In genomic region chr19:37550101-37551039, GRCm38 (mm10) we compare ENCODE assay signal across 8 mouse cellular contexts. TPM values are rescaled to one million over a fixed set of nuclear protein-coding genes. Genes with fewer than 3 reads are reported as not detected.
DNase-seq lines count a peak whose midpoint lies in the region; ATAC-seq lines count a peak whose summit lies in the region.

Gene Exoc6, plus strand, starts transcription at chr19:37550418.

- peak within 1 kb of the TSS; percentile 84 for H3K4me3 ChIP-seq in embryonic facial prominence, embryonic 11.5 days (ENCODE audit: low read depth, low read length)
- peak within 1 kb of the TSS; percentile 75 for H3K4me3 ChIP-seq in limb, embryonic 12.5 days (replicated peaks)
- H3K4me3 ChIP-seq in midbrain, embryonic 14.5 days (replicated peaks; ENCODE audit: low read depth, low read length) = peak within 1 kb of the TSS; percentile 83

- H3K27me3 ChIP-seq in embryonic facial prominence, embryonic 11.5 days (ENCODE audit: control insufficient read depth, insufficient read depth, low read length) = no peaks in the 10 kb centered on the region
- H3K27me3 ChIP-seq in limb, embryonic 12.5 days = peaks cover 29% of the 10 kb centered on the region
- H3K27me3 ChIP-seq in midbrain, embryonic 14.5 days (ENCODE audit: control insufficient read depth, insufficient read depth, low read length) = peaks cover 14% of the 10 kb centered on the region

- peak within 1 kb of the TSS; percentile 77 for H3K9ac ChIP-seq in embryonic facial prominence, embryonic 11.5 days (replicated peaks; ENCODE audit: low read length)
- H3K9ac ChIP-seq in limb, embryonic 12.5 days (replicated peaks) = peak within 1 kb of the TSS; percentile 63
- H3K9ac ChIP-seq in midbrain, embryonic 14.5 days (replicated peaks; ENCODE audit: low read length) = peak within 1 kb of the TSS; percentile 77

- peak within 1 kb of the TSS; percentile 97 for H3K4me2 ChIP-seq in embryonic facial prominence, embryonic 11.5 days (ENCODE audit: low read depth, low read length)
- H3K4me2 ChIP-seq in limb, embryonic 12.5 days = peak within 1 kb of the TSS; percentile 98
- peak within 1 kb of the TSS; percentile 91 for H3K4me2 ChIP-seq in midbrain, embryonic 14.5 days (ENCODE audit: low read length)

- under 1% methylated on average over 65 of the region's 89 CpGs for WGBS in embryonic facial prominence, embryonic 11.5 days
- WGBS in limb, embryonic 12.5 days = under 1% methylated on average over 83 of the region's 89 CpGs
- WGBS in midbrain, embryonic 14.5 days = 1% methylated on average over 84 of the region's 89 CpGs

- ATAC-seq in embryonic facial prominence, embryonic 11.5 days (replicated peaks; ENCODE audit: insufficient number of reproducible peaks, low FRiP score, low TSS enrichment, low read depth) = peak; percentile 83
- ATAC-seq in limb, embryonic 12.5 days (ENCODE audit: insufficient number of reproducible peaks, insufficient read depth, low FRiP score, low TSS enrichment, low read depth) = peak; percentile 82
- ATAC-seq in midbrain, embryonic 14.5 days (ENCODE audit: low FRiP score, low TSS enrichment) = peak; percentile 88

- H3K9me3 ChIP-seq in embryonic facial prominence, embryonic 11.5 days (replicated peaks; ENCODE audit: control insufficient read depth, low read length) = no peaks in the 10 kb centered on the region
- H3K9me3 ChIP-seq in limb, embryonic 12.5 days = no peaks in the 10 kb centered on the region
- no peaks in the 10 kb centered on the region for H3K9me3 ChIP-seq in midbrain, embryonic 14.5 days (ENCODE audit: control insufficient read depth, low read length)

- H3K36me3 ChIP-seq in embryonic facial prominence, embryonic 11.5 days (replicated peaks; ENCODE audit: control insufficient read depth, insufficient read depth, low read depth, low read length) = no peaks in the 10 kb centered on the region
- H3K36me3 ChIP-seq in limb, embryonic 12.5 days = no peaks in the 10 kb centered on the region
- no peaks in the 10 kb centered on the region for H3K36me3 ChIP-seq in midbrain, embryonic 14.5 days (ENCODE audit: control insufficient read depth, insufficient read depth, low read length)

- no peak within 1 kb of the TSS; the same call in 1 of the 2 replicates for H3K27ac ChIP-seq in embryonic facial prominence, embryonic 11.5 days (replicated peaks; ENCODE audit: low read depth, low read length)
- H3K27ac ChIP-seq in limb, embryonic 12.5 days = peak within 1 kb of the TSS; percentile 56; the same call in 1 of the 2 replicates
- peak within 1 kb of the TSS; percentile 77; the same call in 1 of the 2 replicates for H3K27ac ChIP-seq in midbrain, embryonic 14.5 days (replicated peaks; ENCODE audit: low read depth, low read length)

- DNase-seq in layer of hippocampus, adult 11-12 months (ENCODE audit: low spot score) = peak; percentile 76
- no peak for DNase-seq in layer of hippocampus, adult 9-10 months (ENCODE audit: low spot score)
- DNase-seq in embryonic facial prominence, embryonic 11.5 days (ENCODE audit: low spot score) = peak; percentile 82
- DNase-seq in heart, adult 11 months = peak; percentile 99
- DNase-seq in kidney, adult 18-20 months = peak; percentile 87
- peak; percentile 90 for DNase-seq in midbrain, embryonic 14.5 days
- peak; percentile 79 for DNase-seq in spleen, adult 12 weeks (ENCODE audit: low spot score)

- H3K4me1 ChIP-seq in embryonic facial prominence, embryonic 11.5 days (ENCODE audit: control insufficient read depth, insufficient read depth, low read length) = no peaks in the 10 kb centered on the region
- peaks cover 8% of the 10 kb centered on the region for H3K4me1 ChIP-seq in limb, embryonic 12.5 days (replicated peaks)
- no peaks in the 10 kb centered on the region for H3K4me1 ChIP-seq in midbrain, embryonic 14.5 days (ENCODE audit: control insufficient read depth, insufficient read depth, low read length)

RNA-seq across cellular contexts. Expression of gene Exoc6, which starts in this region (rescaled TPM):
- 10.3 and 10.7 TPM in 2 replicates for polyA plus RNA-seq in embryonic facial prominence, embryonic 11.5 days (2014; fragmentation: Nextera tagmentation; extraction: Ambion mirVana)
- 6.7 and 7.4 TPM in 2 replicates for polyA plus RNA-seq in limb, embryonic 12.5 days (2016; fragmentation: Nextera tagmentation; extraction: Ambion mirVana)
- polyA plus RNA-seq in midbrain, embryonic 14.5 days (2014; fragmentation: Nextera tagmentation; extraction: Ambion mirVana) = 19.3 and 21.4 TPM in 2 replicates
